Mouse (Mus musculus) midbrain, embryonic 11.5 days (tissue): ENCODE data around the gene Arhgef38. TPM values are rescaled to one million over a fixed set of nuclear protein-coding genes. Genes with fewer than 3 reads are reported as not detected.

Experiments used
- polyA plus RNA-seq: library from polyadenylated mRNA; unstranded; fragments of >200 nt; fragmentation: Nextera tagmentation; extraction: Ambion mirVana; gene quantifications from 2 replicates; pipeline ENCODE4 v1.2.1, GENCODE M21; 2014

Gene Arhgef38
- polyA plus RNA-seq, 1 experiment from 2014 or later = 0.10 TPM

Other genes starting within 250 kb of the Arhgef38 start
- 28.4 and 30.1 TPM in 2 replicates for gene Ints12, start 143.1 kb downstream of the Arhgef38 start, polyA plus RNA-seq
- gene Gstcd, start 142.9 kb downstream of the Arhgef38 start, polyA plus RNA-seq = 9.5 and 11.7 TPM in 2 replicates
- 85.5 and 88.5 TPM in 2 replicates for gene Ppa2, start 75.2 kb upstream of the Arhgef38 start, polyA plus RNA-seq